Mouse (Mus musculus): ENCODE data around the gene Gm20489.

DNA sequence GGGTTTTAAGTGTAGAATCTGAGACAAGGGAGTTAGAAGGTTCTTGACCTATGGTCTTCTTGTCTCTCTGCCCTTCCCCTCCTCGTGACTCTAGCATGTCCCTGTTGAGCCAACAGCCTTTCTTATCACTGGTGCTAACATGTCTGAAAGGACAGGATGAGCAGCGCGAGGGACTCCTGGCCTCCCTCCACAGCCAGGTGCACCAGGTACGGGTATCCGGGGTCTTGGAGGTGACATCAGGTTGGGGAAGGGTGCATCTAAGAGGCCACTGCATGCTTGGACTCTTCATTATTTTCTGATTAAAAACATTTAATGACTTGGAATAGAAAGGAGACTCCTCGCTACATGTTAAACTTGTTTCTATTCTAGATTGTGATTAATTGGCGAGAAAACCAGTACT is 20.2 kb upstream of the Gm20489 start:
- no peak for TF ChIP-seq CTCF (IDR thresholded peaks at IDR 0.05; ENCODE audit: low read depth, low read length)
- no peak for TF ChIP-seq POLR2A (IDR thresholded peaks at IDR 0.05; ENCODE audit: borderline replicate concordance, low read depth, low read length)

Data from bone marrow macrophage, adult 2 months (primary cell).